Mouse (Mus musculus): ENCODE data around the gene Slit3. TPM values are rescaled to one million over a fixed set of nuclear protein-coding genes. Genes with fewer than 3 reads are reported as not detected.

Gene Slit3
- total and polyA plus RNA-seq, 3 experiments: 0.76 TPM; not detected in 2

DNA sequence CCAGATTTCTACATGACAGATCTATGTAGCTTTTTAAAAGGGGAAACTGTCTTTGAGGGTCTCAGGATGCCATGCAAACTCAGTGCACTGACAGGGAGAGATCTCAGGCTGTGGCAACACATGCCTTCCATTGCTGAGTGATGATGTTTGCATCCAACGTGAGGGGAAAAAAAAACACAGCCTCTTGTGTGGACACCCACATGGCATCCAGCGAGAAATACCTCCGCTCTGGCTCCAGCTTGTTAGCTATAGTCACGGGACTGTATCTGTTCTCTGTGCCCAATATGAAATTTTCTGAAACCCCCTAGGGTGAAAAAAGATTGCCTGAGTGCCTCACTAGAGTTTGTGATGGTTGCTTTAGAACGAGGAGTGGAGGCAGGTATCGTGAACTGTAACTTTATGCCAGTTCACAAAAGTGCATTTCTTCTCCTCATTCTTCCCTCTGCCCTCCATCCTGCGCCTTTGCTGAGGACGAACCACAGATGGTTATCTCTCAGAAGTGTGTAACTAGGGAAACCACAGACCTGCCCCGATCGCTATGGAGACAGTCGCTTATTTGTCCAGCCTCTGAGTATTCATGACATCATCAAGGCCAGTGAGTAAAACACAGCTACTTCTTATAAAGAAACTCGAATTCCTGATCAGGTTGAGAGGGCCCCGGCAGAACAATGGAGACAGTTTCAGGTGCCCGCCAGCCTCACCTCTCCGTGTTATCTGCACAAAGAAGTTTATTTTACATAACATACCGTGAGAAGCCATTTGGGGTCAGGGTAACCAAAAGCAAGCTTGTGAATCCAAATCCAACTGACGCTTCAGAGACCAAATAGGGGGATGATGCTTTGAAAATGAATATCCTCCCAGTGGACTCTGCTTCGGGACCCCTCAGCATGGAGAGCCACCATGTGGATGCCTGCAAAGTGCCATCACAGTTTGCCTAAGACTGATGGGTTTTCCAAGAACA lies 416.4 kb downstream of the Slit3 start:
- TF ChIP-seq POLR2AphosphoS5 (IDR thresholded peaks at IDR 0.05; ENCODE audit: insufficient replicate concordance, low read depth, low read length) (no peak), CTCF (IDR thresholded peaks at IDR 0.05; ENCODE audit: low read depth, low read length) (no peak), GATA1 (IDR thresholded peaks at IDR 0.05; ENCODE audit: borderline replicate concordance, low read length) (no peak), GATA2 (IDR thresholded peaks at IDR 0.05; ENCODE audit: borderline replicate concordance, low read depth, low read length) (no peak), TAL1 (conservative IDR thresholded peaks at IDR 0.05; ENCODE audit: low read depth, low read length) (no peak)
- DNase-seq (ENCODE audit: low spot score): no peak
- no peaks in the 10 kb centered on the region for H3K27me3 ChIP-seq (ENCODE audit: insufficient read depth, low read length)
- no peaks in the 10 kb centered on the region for H3K36me3 ChIP-seq (replicated peaks)
- no peaks in the 10 kb centered on the region for H3K4me1 ChIP-seq (ENCODE audit: insufficient read depth, low read depth, low read length)
- no peak overlapping the region for H3K4me3 ChIP-seq (ENCODE audit: low read depth, low read length)
- peaks cover 55% of the 10 kb centered on the region for H3K9me3 ChIP-seq (replicated peaks)
- ATAC-seq (ENCODE audit: extremely low read depth, insufficient number of reproducible peaks, low FRiP score, poor library complexity, severe bottlenecking): no peak

DNA sequence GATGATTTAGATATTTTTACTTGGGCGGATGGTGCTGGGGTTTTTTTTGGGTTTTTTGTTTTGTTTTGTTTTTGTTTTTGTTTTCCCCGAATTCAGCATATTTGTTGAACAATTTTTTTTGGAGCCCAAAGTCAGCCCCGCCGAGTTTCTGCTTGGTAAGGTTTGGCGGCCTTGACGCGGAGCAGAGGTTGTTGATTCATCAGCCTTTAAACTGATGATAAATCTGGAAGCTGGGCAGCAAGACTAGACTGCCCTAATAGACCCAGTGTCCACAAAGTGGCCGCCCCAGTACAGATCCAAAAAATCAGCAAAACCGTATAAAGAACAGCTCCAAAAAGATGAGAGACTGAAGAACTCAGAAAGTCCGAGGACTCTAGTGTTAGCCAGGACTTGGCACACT lies 421.7 kb downstream of the Slit3 start:
- DNase-seq (ENCODE audit: low spot score) (no peak), ATAC-seq (ENCODE audit: extremely low read depth, insufficient number of reproducible peaks, low FRiP score, poor library complexity, severe bottlenecking) (no peak; the same call in 1 of the 2 replicates)
- peaks cover 36% of the 10 kb centered on the region for H3K9me3 ChIP-seq (replicated peaks)

DNA sequence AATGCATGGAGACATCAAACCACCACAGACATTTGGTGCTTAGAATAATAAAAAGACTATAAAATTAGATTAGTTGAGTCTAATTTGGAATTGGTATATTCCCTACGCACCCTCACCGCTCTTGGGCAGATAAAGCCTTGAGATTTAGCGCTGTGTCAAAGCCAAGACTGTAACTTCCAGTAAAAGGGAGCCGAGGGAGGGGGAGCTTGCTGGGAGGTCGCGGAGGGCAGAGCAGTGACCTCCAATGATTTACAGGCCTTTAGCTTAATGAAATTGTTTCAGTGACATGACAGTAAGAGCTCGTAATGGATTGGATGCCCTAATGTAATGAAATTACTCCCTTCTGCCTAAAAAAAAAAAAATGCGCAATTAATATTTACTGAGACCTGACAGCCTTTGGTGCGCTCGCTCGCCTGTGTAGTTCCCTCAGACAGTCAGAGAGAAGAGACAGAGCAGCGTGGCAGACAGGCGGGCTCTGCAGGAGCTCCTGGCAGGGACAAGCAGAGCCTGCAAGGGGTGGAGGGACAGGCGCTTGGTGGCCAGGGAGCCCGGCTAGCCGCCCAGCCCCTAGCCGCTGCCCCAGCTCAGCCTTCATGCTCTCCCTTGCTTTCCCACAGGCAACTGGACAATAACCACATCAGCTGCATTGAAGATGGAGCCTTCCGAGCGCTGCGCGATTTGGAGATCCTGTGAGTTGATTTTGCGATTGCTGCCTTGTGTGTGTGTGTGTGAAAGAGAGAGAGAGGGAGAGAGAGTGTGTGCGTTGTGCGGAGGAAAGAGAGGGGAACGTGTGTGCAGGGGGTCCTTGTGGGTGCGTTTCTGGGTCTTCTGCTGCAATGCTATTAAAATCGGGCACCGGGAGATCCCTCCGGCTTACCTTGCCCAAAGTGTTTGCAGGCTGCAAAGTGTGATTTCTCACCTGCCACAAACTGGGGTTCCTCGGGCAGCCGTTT lies 423.4 kb downstream of the Slit3 start:
- Histone ChIP-seq H3K36me3 (replicated peaks) (no peaks in the 10 kb centered on the region), H3K4me3 (ENCODE audit: low read depth, low read length) (no peak overlapping the region; the same call in 1 of the 2 replicates), H3K9me3 (replicated peaks) (peaks cover 42% of the 10 kb centered on the region), H3K4me1 (ENCODE audit: insufficient read depth, low read depth, low read length) (no peaks in the 10 kb centered on the region), H3K27me3 (ENCODE audit: insufficient read depth, low read length) (no peaks in the 10 kb centered on the region)
- DNase-seq (ENCODE audit: low spot score) (no peak), ATAC-seq (ENCODE audit: extremely low read depth, insufficient number of reproducible peaks, low FRiP score, poor library complexity, severe bottlenecking) (no peak)
- TF ChIP-seq GATA1 (IDR thresholded peaks at IDR 0.05; ENCODE audit: borderline replicate concordance, low read length) (no peak), GATA2 (IDR thresholded peaks at IDR 0.05; ENCODE audit: borderline replicate concordance, low read depth, low read length) (no peak), CTCF (IDR thresholded peaks at IDR 0.05; ENCODE audit: low read depth, low read length) (no peak), TAL1 (conservative IDR thresholded peaks at IDR 0.05; ENCODE audit: low read depth, low read length) (no peak), POLR2AphosphoS5 (IDR thresholded peaks at IDR 0.05; ENCODE audit: insufficient replicate concordance, low read depth, low read length) (no peak)

More for the DNA sequence above, 421.7 kb downstream of the Slit3 start:
- no peak for TF ChIP-seq CTCF (IDR thresholded peaks at IDR 0.05; ENCODE audit: low read depth, low read length)
- H3K27me3 ChIP-seq (ENCODE audit: insufficient read depth, low read length): no peaks in the 10 kb centered on the region
- no peaks in the 10 kb centered on the region for H3K36me3 ChIP-seq (replicated peaks)
- no peak overlapping the region for H3K4me3 ChIP-seq (ENCODE audit: low read depth, low read length)
- no peaks in the 10 kb centered on the region for H3K4me1 ChIP-seq (ENCODE audit: insufficient read depth, low read depth, low read length)

DNA sequence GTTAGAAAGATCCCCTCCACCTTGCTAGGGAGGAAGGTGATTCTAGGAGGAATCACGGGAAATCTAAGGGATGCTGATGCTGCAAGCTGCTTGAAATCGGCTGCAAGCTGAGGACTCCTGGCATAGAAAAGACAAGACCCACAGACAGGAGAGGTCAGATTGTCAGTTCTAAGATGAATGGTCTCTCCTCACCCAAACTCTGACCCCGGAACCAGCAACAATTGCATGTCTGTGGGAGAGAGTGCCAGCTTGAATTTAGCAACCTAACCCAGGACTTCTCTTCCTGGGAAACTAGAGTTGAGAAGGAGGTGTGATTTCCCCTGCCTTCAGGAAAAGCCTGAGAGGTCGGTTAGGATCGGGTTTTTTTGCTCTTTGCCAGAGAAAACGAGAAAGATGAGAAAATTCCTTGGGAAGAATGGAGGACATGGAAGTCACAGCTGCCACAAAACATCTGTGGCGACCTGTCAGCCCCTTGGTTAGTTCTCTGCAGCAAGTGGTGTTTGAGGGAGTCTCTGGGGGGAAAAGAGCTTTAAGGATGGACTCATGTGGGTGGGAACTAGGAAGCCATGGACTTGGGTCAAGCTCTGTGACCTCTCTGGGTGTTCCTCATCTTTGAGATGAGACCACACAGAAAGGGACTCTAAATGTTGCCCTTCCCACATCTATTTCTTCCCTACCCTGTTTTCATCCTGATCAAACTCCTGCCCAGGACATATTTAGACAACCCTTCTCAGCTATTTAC lies 425.2 kb downstream of the Slit3 start:
- no peaks in the 10 kb centered on the region for H3K4me1 ChIP-seq (ENCODE audit: insufficient read depth, low read depth, low read length)
- H3K27me3 ChIP-seq (ENCODE audit: insufficient read depth, low read length): no peaks in the 10 kb centered on the region
- no peak overlapping the region for H3K4me3 ChIP-seq (ENCODE audit: low read depth, low read length)
- TF ChIP-seq TAL1 (conservative IDR thresholded peaks at IDR 0.05; ENCODE audit: low read depth, low read length): no peak
- TF ChIP-seq GATA1 (IDR thresholded peaks at IDR 0.05; ENCODE audit: borderline replicate concordance, low read length): no peak
- no peak for TF ChIP-seq CTCF (IDR thresholded peaks at IDR 0.05; ENCODE audit: low read depth, low read length)
- no peak for TF ChIP-seq GATA2 (IDR thresholded peaks at IDR 0.05; ENCODE audit: borderline replicate concordance, low read depth, low read length)
- no peak for TF ChIP-seq POLR2AphosphoS5 (IDR thresholded peaks at IDR 0.05; ENCODE audit: insufficient replicate concordance, low read depth, low read length)
- peaks cover 48% of the 10 kb centered on the region for H3K9me3 ChIP-seq (replicated peaks)
- no peak for DNase-seq (ENCODE audit: low spot score)
- ATAC-seq (ENCODE audit: extremely low read depth, insufficient number of reproducible peaks, low FRiP score, poor library complexity, severe bottlenecking): no peak
- no peaks in the 10 kb centered on the region for H3K36me3 ChIP-seq (replicated peaks)

- no peaks in the 10 kb centered on the region for H3K27me3 ChIP-seq (ENCODE audit: insufficient read depth, low read length)
- ATAC-seq (ENCODE audit: extremely low read depth, insufficient number of reproducible peaks, low FRiP score, poor library complexity, severe bottlenecking) (no peak), DNase-seq (ENCODE audit: low spot score) (no peak)
- H3K4me1 ChIP-seq (ENCODE audit: insufficient read depth, low read depth, low read length): no peaks in the 10 kb centered on the region
- peaks cover 55% of the 10 kb centered on the region for H3K9me3 ChIP-seq (replicated peaks)
- no peak overlapping the region for H3K4me3 ChIP-seq (ENCODE audit: low read depth, low read length)
- TF ChIP-seq TAL1 (conservative IDR thresholded peaks at IDR 0.05; ENCODE audit: low read depth, low read length): no peak
- H3K36me3 ChIP-seq (replicated peaks): no peaks in the 10 kb centered on the region
These were observed 429.0 kb downstream of the Slit3 start for GRCm38 (mm10) chr11:35550036-35550435.

- H3K4me1 ChIP-seq (ENCODE audit: insufficient read depth, low read depth, low read length): no peaks in the 10 kb centered on the region
- DNase-seq (ENCODE audit: low spot score) (no peak), ATAC-seq (ENCODE audit: extremely low read depth, insufficient number of reproducible peaks, low FRiP score, poor library complexity, severe bottlenecking) (no peak)
- TF ChIP-seq POLR2AphosphoS5 (IDR thresholded peaks at IDR 0.05; ENCODE audit: insufficient replicate concordance, low read depth, low read length) (no peak), TAL1 (conservative IDR thresholded peaks at IDR 0.05; ENCODE audit: low read depth, low read length) (no peak), GATA1 (IDR thresholded peaks at IDR 0.05; ENCODE audit: borderline replicate concordance, low read length) (no peak), CTCF (IDR thresholded peaks at IDR 0.05; ENCODE audit: low read depth, low read length) (no peak), GATA2 (IDR thresholded peaks at IDR 0.05; ENCODE audit: borderline replicate concordance, low read depth, low read length) (no peak)
- H3K9me3 ChIP-seq (replicated peaks): peaks cover 55% of the 10 kb centered on the region
- H3K36me3 ChIP-seq (replicated peaks): no peaks in the 10 kb centered on the region
- no peak overlapping the region for H3K4me3 ChIP-seq (ENCODE audit: low read depth, low read length)
- no peaks in the 10 kb centered on the region for H3K27me3 ChIP-seq (ENCODE audit: insufficient read depth, low read length)
These were observed 435.2 kb downstream of the Slit3 start for GRCm38 (mm10) chr11:35556192-35556591.

All from G1E (cell line).